Mouse (Mus musculus): ENCODE measurements around the gene Utp14a.
"Not testable (repeated sequence)": the region's sequence is repeated elsewhere in the genome, so short reads cannot be mapped to it uniquely, and the experiment has no call there.

The Utp14a gene

DNA sequence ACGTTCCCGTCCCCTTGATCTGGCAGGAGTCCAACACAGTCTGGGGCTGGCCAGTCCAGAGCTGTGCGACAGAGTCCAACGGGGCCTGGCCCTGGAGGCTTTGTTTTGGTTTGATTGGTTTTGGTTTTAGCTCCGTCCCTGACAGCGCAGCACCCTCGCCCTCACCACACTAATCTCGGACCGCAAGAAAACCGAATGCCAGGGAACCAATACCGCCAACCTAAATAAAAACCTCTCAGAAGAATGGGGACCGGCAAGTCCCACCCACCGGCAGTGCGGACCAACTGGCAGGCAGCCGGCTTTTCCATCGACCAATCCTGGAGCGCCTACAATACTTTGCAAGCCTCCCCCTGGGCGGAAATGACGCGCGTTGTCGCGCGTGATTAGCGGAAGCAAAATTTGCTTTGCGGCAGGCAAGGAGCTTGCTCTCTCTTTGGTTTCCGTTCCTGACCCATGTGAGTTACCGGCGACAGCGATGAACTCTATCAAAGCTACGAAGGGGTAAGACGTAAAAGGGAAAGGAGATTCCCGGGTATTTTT lies at the start of gene Utp14a:
Gene Utp14a, plus strand, starts transcription at position 395 of the 540 bp plus-strand sequence.
- DNase-seq = peak; percentile 95 to 96

DNA sequence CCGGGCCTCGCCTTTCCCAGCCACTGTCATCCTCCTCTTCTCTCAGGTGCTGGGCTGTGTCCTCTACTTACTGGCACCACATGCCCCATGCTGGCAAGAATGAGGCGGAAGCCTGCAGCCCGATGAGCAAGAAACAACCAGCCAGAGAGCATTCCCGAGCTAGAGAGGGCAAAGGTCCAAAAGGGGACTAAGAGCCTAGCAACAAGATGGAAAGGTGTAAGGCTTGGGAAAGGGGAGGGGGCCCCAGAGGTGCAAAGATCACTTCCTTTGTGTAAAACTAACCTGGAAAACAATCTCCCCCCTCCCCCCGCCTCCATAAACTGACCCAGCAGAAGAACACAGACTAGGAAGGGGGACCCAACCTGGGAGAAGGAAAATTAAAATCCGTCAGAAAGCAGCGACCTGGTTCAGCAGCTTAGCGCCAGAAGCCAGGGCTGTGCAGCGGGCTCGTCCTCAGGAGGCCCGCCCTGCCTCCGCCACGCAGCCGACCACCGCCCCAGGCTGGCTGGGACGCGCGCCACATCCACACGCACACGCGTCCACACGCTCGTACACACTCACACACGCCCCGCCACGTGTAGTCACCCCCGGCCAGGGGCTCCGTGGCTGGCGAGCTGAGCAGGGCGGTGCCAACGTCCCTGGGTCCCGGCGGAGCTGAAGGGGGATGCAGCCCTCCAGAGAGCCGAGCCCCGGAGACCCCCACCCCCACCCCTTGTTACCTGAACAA lies 48.7 kb upstream of the Utp14a start:
- DNase-seq = peak; percentile 30 to 38

DNA sequence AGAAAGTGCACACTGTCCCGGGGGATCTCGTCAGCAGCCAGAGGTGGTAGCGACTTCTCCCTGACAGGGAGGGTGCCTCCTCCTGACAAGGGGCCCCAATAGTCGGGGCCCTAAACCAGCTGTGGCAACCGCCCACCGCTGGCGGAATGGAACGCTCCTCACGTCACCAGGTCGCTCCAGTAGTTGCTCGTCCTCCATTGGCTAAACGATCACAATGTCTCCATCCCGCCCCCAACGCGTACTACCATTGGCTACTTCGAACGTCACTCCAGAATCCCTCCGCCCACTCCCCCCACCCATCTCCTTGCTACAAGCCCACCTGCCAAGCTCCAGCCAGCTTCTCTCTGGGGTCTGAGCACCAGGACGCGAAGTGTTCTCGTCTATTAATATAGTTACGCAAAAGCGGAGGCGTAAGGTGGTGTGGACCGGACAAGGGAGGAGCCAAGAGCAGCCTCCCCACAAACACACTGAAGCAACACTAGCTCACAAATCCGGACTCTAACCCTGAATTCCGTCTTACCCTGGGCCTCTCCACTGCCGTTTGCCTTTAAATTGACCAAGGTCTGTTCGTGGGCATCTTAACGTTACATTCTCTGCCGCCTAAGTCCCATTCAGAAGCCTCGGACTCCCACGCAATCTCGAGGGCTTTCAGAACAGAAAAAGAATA lies 48.0 kb upstream of the Utp14a start, which contains the start of gene Zdhhc9:
Gene Zdhhc9, minus strand, starts transcription at position 360 of the 667 bp plus-strand sequence.
- peak; percentile 84 to 89 for DNase-seq

DNA sequence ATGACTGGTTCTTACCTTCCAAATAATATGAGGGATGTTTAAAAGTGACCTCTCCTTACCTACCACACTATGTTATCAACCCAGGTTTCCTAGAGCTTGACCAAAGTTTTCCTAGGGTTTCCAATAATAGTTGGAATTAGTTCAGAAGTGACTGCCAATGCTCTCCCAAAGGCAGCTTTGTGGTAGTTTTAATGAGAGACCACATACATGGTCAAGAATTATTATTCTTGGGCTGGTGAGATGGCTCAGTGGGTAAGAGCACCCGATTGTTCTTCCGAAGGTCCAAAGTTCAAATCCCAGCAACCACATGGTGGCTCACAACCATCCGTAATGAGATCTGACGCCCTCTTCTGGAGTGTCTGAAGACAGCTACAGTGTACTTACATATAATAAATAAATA lies 46.9 kb upstream of the Utp14a start:
- not testable (repeated sequence) for DNase-seq

DNA sequence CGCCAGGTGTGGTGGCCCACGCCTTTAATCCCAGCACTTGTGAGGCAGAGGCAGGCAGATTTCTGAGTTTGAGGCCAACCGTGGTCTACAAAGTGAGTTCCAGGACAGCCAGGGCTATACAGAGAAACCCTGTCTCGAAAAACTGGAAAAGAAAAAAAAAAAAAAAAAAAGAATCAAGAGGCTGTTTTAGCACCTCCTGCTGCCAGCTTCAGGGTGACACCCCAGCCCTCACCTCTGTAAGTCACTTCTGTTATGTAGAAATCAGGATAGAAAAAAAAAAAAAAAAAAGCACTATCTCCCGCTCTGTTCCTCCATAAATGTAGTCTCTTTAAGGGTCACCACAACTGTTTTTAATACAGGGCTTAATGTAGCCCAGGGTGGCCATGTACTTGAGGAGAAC lies 37.2 kb upstream of the Utp14a start:
- no peak for DNase-seq

DNA sequence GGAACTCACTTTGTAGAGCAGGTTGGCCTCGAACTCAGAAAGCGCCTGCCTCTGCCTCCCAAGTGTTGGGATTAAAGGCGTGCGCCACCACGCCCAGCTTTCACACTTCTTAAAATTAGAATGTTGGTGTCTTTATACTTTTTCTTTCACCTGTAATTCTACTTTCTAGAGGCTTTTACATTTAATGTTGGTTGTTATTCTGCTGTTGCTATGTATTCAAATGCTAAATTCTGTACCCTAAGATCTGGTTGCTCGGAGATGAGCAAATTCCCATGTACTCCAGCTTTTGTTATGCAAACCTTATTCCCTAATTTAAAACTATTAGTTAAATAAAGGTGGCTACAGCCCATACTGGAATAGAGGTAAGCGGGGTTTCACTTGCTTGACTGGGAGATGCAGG lies 34.0 kb upstream of the Utp14a start:
- DNase-seq = no peak

DNA sequence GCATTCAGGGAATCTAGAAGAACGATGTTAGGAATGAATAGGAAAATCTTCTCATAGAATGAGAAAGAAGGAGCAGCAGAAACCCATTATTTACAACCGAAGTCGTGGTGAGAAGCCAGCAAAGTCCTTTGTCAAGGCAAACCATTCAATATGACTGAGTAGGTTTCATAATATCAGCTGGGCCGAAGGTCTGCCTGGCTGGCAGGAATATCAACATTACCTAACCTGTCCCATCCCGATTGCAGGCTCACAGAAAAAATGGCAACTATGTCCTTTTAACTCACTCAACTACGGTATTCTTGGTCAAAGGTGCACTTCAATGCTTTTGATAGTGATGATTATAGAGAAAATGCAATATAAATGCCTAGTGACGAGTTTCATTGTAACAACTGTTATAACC lies 30.4 kb upstream of the Utp14a start:
- DNase-seq = no peak

DNA sequence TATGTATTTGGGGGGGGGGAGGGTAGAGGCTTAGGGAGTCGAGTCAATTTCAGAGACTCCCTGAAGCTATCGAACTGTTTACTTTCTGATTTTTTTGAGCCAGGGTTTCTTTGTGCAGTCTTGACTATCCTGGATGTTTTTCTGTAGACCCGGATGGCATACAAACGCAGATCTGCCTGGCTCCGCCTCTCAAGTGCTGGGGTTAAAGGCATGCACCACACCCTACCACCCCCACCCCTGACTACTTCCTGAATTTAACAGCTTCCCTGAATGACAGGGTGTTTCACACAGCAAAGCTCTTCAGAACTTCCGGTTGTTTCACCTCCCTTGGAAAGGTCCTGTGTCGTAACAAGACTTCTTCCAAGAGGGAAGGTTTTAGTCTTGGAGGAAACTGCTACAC lies 22.2 kb upstream of the Utp14a start:
- DNase-seq = no peak

DNA sequence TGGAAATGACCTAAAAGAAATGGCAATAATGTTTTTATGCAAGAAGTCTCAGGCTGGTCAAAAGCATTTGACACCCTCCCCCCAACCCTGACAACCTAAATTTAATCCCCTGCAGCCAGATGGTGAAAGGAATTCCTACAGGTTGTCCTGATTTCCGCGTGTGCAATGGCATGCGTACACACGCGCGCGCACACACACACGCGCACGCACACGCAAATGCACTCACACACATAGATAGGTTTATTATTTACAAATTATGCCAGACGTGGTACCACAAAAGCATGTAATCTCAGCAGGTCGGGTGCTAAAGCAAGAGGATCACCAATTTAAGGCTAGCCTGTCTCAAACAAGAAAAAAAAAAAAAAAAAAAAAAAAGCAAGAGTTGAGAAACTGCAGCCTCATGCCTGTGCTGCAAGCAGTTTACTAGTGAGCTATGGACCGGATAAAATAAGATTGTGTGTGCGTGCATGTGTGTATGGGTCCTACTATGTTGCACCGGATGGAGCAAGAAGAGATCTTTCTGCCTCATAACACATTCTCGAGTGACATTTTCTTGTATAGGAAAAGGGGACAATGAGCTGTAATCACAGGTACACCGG lies 733 bp upstream of the Utp14a start:
- DNase-seq = peak; percentile 15 to 25

DNA sequence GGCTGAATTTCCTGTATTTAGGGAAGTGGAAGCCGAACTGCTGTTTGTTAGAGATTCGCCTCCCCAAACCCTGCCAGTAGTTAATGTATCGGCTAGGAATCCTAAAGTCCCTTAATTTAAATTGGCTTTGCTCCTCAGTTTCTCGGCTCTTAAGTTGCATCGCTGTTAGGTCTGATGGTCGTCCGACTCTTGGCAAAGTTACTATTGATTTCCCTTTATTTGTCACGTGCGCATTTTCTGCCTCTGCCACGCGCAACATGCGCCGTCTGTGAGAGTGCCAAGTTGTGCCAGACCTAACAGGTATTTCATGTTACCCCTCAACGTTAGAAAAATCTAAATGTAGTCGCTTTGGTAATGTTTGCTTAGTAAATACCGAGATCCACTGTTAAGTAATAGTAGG lies 349 bp downstream of the Utp14a start:
- no peak for DNase-seq

DNA sequence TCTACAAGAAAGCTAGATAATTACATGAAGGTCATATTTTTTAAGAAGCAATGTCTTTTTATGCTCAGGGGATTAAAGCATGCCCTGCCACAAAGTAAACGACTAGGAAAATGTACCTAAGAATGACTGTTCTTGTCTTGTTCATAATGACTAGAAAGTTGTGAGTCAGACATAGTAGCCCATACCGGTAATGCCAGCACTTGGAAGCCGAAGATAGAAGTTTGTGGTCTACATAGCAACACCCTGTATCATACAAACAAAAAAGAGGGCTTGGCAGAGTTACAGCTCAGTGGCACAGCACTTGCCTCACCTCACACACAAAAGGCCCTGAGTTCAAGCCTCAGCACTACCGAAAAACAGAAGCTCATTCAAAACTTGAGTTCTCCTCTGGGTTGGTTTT lies 15.0 kb downstream of the Utp14a start:
- DNase-seq = no peak

DNA sequence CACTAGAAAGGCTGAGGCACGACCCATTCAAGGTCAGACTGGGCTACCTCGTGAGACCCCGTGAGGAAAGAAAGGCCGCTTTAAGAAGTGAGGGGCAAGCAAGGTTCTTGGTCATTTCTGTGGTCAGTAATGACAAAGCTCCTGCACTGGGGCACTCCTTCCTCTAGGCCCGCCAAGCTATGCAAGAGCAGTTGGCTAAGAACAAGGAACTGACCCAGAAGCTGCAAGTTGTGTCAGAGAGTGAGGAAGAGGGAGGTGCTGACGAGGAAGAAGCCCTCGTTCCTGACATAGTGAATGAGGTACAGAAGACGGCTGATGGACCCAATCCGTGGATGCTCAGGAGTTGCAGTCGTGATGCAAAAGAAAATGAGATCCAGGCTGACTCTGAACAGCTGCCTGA lies 18.0 kb downstream of the Utp14a start:
- no peak for DNase-seq

DNA sequence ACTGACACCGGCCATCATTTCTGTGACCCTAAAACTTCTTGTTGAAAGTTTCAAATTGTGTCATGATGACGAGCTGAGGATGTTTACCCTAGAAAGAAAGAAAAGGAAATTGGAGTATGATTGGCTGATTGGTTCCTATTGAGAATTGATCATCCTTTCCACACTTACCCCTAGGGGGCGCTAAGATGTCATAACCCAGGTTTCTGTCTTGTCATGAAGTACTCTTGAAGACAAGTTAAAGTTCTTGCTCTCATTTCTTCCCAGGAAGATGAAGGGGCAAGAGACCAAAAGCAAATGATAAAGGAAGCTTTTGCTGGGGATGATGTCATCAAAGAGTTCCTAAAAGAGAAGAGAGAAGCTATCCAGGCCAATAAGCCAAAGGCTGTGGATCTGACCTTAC lies 21.4 kb downstream of the Utp14a start:
- DNase-seq = peak in 1 of 2 experiments; percentile 44

DNA sequence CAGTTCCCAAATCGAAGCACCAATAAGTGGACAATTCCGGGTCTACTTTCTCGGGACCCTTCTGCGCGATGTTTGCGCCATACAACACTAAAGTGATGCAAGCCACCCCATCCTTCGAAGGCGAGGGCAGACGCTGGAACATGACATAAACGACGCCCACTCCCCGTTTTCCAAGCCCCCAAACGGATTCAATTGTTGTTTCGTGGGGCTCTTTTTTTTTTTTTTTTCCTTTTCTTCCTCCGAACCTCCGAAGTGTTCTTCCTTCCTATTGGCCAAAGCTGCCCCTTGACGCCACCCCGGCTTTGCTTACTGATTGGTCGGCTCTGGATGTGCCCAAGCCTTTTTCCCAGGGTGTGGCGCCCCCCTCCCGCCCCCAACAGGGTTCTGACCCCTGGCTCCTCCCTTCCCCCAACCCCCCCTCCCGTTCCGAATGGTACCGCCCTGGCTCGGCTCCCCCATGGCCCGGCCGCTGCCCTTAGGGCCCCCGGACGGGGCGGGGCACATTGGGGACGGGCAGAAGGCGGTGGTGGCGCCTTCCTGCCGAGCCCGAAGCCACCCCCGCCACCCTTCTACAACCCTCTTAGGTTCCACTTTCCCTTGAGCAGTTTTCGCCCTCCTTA lies 27.8 kb downstream of the Utp14a start:
- DNase-seq = peak; percentile 77 to 85

DNA sequence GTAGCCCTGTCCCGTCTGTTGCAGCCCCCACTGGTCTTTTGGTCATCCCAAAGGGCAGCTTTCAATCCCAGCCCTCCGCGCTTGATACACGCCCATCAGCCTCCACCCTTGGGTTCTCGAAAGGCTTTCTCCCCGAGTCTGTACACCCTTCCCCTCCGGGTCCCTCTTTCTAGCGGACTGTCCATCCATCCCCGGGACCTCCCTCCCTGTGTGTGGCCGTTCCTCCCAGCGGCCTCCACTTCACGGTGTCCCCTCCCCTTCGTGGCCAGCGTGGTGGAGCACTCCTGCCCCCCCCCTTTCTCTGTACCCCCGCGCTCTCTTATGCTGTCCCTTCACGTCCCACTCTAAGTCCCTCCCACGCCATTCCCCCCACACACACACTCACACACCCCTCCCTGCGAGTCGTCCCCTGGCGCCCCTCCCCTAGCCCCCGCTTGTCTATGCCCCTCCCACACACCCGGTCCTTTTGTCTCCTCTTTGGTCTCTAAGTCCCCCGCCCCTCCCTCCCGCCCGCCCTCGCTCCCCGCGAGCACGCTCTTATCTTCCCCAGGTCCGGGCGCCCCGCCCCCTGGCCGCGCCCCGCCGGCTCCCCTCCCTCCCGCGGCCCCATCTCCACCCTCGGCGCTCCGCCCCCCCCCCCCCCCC lies 28.5 kb downstream of the Utp14a start:
- DNase-seq = peak; percentile 64 to 69

DNA sequence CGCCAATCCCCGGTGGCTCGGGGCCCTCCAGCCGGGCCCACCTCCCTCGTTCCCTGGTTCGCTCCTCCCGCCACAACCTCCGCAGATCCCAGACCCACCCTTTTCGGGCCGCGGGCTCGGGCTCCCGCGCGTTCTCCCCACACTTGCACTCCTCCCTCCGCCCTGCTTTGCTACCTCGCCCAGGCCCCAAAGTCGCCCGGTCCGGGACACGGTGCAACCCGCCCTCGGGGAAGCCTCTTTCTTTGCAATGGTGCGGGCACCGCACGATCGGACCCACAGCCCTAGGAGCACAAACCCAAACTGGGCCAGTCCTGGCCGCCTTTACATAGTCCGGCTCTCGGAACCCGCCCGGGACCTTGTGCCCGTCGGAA lies 29.0 kb downstream of the Utp14a start:
- DNase-seq = peak in 1 of 2 experiments; percentile 52

DNA sequence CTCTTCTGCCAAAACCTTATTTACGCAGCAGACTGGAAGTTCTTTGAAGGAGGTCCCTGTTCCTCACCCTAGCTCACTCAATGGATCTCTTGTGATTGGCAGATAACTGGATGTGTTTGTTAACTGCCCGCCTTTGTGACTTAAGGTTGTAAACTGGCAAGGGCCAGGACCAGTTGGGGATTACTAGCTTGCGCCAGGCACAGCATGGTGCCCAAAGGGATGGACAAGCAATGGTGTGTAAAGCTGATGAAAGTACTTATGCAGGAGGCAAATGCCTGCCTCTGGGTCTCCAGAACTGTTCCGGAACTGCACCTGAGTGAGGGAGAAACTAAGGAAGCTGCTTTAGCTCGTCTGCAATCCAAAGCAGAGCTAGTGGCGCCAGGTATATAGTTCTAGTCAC lies 29.8 kb downstream of the Utp14a start:
- peak in 1 of 2 experiments; percentile 9 for DNase-seq

DNA sequence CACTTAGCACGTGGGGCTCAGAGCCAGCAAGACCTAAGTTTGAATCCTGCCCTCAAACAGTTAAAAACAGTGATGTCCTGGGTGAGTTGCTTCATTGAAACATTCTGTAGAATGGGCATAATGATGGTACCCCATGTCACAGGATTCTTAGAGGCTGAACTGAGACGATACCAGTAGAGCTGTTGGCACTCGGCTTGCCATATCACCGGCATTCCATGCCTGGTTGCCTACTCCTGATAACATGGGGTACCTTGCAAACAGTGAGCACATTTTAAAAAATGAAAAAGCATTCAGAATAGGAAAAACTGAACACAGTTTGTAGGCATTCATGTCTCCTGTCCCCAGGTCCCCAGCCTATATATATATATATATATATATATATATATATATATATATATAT lies 31.3 kb downstream of the Utp14a start:
- no peak for DNase-seq

DNA sequence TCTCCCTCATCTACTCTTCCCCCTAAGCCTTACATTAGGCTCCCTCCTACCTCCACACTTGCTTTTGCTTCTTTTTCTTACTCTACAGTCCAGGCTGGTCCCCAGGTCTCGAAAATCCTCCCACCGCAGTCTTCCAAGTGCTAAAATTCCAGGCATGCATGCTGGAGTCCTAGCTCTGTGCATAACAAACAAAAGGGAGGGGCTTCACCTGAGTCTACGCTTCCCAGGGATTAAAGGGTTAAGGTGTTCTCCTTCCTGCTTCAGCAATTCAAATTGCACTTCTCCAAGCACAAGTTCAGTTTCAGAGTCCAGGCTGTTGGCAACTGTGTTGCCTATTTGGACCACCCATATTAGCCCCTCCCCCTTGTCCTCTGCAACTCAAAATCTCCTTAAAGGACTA lies 34.8 kb downstream of the Utp14a start:
- no peak for DNase-seq

DNA sequence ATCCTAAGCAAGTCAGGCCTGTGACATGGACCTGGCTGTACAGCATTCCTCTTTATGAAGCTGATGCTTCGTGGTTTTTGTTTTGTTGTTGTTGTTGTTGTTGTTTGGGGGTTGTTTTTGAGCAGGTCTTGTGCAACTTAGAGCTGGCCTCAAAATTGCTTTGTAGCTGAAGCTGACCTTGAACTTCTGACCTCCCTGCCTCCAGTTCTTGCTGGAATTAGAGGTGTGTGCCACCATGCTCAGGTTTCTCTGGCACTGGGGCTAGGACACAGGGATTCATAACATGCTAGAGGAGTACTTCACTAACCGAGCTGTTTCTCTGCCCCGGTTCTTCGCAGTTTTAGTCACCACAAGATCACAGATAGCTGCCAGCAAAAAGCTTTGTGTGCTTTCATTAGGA lies 48.7 kb downstream of the Utp14a start:
- DNase-seq = no peak

DNA sequence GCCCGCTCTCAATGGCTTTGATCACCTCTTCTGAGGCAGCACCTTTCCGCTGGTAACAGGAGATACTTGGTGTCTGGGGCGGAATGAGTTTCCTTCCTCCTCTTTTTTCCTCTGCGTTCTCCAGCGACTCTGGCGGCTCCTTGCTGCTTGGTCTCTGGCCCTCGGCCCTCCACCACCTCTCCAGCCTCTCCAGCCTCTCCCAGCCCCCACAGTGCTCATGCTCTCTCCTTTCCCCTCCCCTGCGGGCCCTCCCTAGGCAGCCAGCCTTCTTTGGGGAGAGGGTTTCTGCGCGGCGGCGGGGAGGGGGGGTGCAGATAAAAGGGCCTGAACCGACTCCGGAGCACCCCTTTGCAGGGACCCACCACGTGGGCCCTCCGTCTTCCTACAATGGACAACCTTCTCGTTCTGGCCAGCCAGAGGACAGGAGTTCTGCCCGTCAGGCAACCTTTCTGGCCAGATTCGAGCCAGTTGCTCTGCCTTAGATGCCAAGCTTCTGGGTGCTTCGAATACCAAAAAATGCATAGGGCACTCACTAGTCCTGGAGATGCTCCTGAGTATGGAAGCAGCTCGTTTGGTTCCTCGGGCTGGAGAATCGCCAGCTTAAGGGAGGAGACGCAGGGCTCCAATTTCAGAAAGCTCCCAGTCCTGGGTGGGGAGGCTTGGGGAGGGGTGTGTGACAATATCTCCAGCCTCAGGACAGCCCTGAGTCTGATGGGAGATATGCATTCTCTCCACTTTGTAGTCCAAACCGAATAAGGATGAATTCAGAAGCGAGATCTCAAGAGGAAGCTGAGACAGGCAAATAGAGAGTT lies 54.2 kb downstream of the Utp14a start:
- no peak for DNase-seq

DNA sequence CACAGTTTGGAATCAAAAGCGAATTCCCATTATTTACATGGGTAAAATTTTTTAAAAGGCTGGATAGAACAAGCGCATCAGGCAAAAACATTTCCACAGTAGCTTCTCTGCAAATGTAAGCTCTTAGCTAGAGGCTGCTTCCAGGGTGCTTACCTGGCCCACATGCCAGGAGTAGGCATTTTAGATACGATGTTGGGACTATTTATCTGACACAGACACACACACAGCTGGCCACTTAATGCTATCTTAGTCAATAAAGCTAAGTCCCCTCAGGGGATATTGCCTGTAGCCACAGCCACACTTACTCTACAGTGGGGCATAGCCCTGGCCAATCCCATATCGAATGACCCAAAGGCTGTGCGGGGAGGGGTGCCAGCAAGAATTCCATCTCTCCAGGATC lies 55.1 kb downstream of the Utp14a start:
- DNase-seq = no peak
